Mouse (Mus musculus) layer of hippocampus, adult 9-11 months (tissue): Measurements from ENCODE around the gene Mdfi.

Source experiments
- DNase-seq: peaks from one replicate; pipeline ENCODE4 v3.0.0; 2022

Gene Mdfi

GRCm38 (mm10) chr17:47845609-47846008 lies 11.1 kb upstream of the Mdfi start:
- DNase-seq = no peak

- no peak for DNase-seq
Observed at GRCm38 (mm10) chr17:47843465-47843864, 9.0 kb upstream of the Mdfi start.

DNA sequence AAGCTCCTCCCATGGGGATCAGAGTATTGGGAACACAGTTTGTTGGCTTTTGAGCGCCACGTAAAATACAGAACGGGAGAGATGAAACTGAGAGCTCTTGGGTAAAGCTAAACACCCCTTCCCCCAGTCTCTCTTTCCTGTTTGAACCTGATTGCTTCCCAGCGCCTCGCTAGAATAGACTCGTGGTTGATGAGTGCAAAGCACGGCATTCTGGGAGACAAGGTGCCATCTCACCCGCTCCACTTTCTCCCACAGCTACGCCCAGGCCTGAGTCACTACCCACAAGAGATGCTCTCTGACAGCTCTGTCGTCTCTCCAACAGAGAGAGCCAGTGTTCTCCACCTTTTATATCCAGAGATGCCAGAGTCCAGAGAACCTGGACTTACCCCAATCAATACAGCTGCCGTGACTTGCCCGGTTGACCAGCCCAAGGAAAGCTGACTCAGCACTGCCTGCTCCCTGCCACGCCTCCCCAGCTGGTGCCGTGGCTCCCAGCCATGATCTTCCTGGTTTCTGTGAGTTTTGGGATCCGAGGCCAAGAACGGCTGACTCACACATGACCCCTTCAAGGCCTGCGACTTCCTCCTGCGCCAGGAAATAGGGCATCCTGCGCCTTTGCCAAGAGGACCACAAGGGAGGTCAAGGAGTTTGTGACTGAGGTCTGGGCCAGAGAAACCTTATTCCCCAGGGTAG lies 7.6 kb upstream of the Mdfi start:
- peak; percentile 35 for DNase-seq

GRCm38 (mm10) chr17:47841521-47841920 lies 7.0 kb upstream of the Mdfi start:
- DNase-seq = no peak

DNA sequence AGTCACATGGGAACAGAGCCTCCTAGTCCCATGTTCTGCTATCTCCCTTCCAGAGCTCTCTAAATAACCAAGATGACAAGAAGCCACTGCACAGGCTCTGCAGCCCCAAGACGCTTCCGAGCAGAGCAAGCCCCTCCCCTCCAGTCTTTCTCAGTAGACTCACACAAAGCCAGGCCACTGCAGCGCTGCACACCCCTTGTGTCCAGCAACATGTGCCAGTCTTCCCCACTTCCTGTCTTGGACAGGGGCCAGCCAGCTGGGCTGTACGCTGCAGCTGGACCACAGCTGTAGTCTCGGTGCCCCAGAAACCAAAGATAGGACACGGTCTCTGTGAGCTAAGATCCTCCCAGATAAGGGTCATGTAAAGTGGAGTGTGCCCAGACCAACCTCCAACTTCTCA lies 3.3 kb upstream of the Mdfi start:
- DNase-seq = no peak

- DNase-seq = no peak
Observed at GRCm38 (mm10) chr17:47833628-47834481, 636 bp downstream of the Mdfi start.

GRCm38 (mm10) chr17:47833029-47833627 lies 1.4 kb downstream of the Mdfi start:
- DNase-seq = no peak

- DNase-seq = no peak
Observed at GRCm38 (mm10) chr17:47832501-47833028, 1.9 kb downstream of the Mdfi start.

GRCm38 (mm10) chr17:47831772-47832171 lies 2.7 kb downstream of the Mdfi start:
- no peak for DNase-seq

GRCm38 (mm10) chr17:47831161-47831560 lies 3.3 kb downstream of the Mdfi start:
- DNase-seq = no peak

GRCm38 (mm10) chr17:47821339-47821738 lies 13.2 kb downstream of the Mdfi start:
- no peak for DNase-seq

- no peak for DNase-seq
Observed at GRCm38 (mm10) chr17:47818038-47818725, 16.3 kb downstream of the Mdfi start.

- DNase-seq = no peak
Observed at GRCm38 (mm10) chr17:47815446-47815845, 19.0 kb downstream of the Mdfi start.

- no peak for DNase-seq
Observed at GRCm38 (mm10) chr17:47814496-47814895, 20.0 kb downstream of the Mdfi start.

GRCm38 (mm10) chr17:47813616-47814015 lies 20.9 kb downstream of the Mdfi start:
- no peak for DNase-seq

DNA sequence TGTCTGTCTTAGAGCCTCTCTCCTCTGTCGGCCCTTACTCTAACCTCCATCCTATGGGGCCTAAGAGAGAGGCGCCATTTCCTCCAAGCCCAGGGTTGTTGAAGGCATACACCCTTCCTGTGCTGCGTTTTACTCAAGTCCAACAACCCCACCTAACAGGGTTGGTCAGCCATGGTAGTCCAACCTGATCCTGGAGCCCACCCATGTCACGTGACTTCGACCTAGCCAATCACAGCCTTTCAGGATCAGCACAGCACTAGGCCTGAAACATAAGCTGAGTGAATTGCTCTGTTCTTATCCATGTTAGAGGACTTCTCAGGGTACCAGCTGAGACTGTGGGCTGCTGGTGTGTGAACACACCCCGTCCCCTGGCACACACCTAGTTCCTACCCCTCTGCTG lies 22.3 kb downstream of the Mdfi start:
- DNase-seq = no peak

DNA sequence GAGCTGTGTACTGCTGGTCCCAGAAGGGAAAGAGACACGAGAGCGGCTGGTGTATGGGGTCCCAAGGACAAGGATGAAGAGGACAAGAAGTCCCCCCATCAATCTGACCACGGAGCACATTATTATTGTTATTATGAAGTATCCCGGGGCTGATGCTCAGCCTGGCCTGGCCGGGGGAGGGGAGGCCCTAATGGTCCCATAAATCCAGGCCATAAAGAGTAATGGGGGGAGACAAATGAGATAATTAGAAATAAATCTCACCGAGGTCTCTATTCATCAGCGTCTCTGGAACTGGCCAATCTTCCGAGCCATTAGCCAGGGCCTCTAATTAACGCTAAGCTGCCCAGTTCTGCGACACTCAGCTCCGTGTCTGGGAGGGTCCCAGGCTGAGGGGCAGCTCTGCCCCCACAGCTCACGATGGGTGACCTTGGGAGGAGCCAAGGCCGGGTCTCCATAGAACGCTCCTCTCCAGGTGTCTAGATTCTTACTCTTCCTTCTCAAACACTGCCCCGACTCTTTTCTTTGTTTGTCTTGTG lies 23.2 kb downstream of the Mdfi start:
- no peak for DNase-seq

- DNase-seq = no peak
Observed at GRCm38 (mm10) chr17:47806230-47806629, 28.3 kb downstream of the Mdfi start.

DNA sequence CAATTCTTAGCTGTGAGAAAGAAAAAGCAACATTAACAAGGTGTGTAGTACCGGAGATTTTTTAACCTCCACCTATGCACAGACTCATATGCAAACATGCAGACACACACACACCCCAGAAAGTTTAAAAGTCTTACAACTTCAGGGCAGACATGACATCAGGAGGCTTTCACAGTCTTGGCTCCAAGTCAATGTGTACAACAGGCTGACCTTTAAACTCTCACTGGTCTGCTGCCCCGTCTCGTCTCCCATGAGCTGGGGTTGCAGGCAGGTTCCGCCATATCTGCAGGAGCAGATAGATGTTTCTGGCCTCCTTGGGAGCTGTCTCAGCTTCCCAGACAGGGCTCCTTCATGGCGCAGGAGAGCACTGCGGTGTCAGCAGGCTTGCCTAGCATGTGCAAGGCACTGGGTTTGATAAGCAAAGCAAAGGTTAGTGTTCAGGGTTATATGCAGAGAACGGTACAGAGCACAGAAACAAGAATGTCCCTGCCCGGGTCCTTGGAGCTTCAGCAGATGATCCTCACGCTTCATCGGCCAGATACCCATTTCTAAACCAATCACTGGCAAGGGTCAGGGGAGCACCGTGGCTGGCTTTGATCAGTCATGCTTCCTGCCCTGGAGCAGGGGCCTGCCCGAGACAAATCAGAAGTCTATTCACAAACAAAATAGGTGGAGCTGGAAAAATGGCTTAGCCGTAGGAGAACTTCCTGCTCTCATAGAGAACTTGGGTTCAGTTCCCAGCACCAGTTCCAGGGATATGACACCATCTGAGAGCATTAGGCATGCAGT lies 29.2 kb downstream of the Mdfi start:
- DNase-seq = no peak

GRCm38 (mm10) chr17:47803662-47804061 lies 30.8 kb downstream of the Mdfi start:
- no peak for DNase-seq

DNA sequence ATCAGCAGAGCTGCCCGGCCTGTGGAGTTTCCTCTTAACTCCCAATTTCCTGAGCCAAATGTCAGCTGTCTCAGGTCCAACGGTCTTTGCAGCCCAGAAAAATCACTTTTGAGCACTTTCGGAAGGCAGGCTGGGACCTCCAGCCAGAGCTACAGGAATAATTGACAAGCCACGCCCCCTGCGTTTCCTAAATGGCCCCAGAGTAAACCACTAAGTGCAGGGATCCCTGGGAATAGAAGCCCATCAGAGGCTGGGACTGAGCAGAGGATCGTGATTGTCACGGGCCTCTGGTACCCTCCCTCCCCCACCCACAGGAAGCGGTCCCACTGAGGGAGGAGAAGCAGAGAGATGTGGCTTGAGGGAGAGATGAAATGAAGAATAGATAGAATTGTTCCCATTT lies 31.7 kb downstream of the Mdfi start:
- no peak for DNase-seq

GRCm38 (mm10) chr17:47797383-47797782 lies 37.1 kb downstream of the Mdfi start:
- no peak for DNase-seq
